Mouse (Mus musculus) ES-Bruce4 (cell line): ENCODE measurements around the gene Pla2g4a. TPM values are rescaled to one million over a fixed set of nuclear protein-coding genes. Genes with fewer than 3 reads are reported as not detected.

Experiments used
- H3K27ac ChIP-seq: 2 replicates; pipeline ENCODE4 v1.5.1; 2012; ENCODE audit warnings: low read length, inconsistent platforms; ENCODE audit not compliant: insufficient read depth
- H3K27me3 ChIP-seq: 2 replicates; pipeline ENCODE4 v1.6.1; 2012; ENCODE audit warnings: mild to moderate bottlenecking, low read length, inconsistent platforms; ENCODE audit not compliant: control insufficient read depth, poor library complexity, insufficient read depth, severe bottlenecking
- H3K36me3 ChIP-seq: 2 replicates; pipeline ENCODE4 v1.6.1; 2012; ENCODE audit warnings: inconsistent platforms, mild to moderate bottlenecking, low read length, moderate library complexity; ENCODE audit not compliant: control insufficient read depth, poor library complexity, insufficient read depth, severe bottlenecking
- H3K4me1 ChIP-seq: one replicate; pipeline ENCODE4 v1.8.1; 2011; ENCODE audit warnings: low read length; ENCODE audit not compliant: control insufficient read depth, insufficient read depth
- H3K4me3 ChIP-seq: 2 replicates; pipeline ENCODE4 v1.5.1; 2011; ENCODE audit warnings: low read depth, mild to moderate bottlenecking, low read length
- H3K9ac ChIP-seq: 2 replicates; pipeline ENCODE4 v1.6.1; 2012; ENCODE audit warnings: low read depth, mild to moderate bottlenecking, inconsistent platforms; ENCODE audit not compliant: poor library complexity, severe bottlenecking
- H3K9me3 ChIP-seq: replicated peaks from 2 replicates; pipeline ENCODE4 v1.6.1; 2012; ENCODE audit warnings: mild to moderate bottlenecking, low read length, inconsistent platforms; ENCODE audit not compliant: control insufficient read depth, poor library complexity, insufficient read depth, severe bottlenecking
- CTCF ChIP-seq: IDR thresholded peaks from one replicate; pipeline ENCODE4 v1.8.1; 2011; ENCODE audit warnings: low read depth, low read length
- EP300 ChIP-seq: IDR thresholded peaks from 2 replicates; pipeline ENCODE4 v1.6.1; 2011; ENCODE audit warnings: low read depth, low read length; ENCODE audit not compliant: insufficient read depth
- POLR2A ChIP-seq: IDR thresholded peaks from one replicate; pipeline ENCODE4 v1.8.1; 2011; ENCODE audit warnings: low read length; ENCODE audit not compliant: insufficient read depth
- polyA plus RNA-seq: library from polyadenylated mRNA; stranded (reverse); fragments of >200 nt; gene quantifications from 2 replicates; pipeline ENCODE4 v1.2.4, GENCODE M21; 2011; ENCODE audit warnings: low read depth; ENCODE audit not compliant: missing spikeins, insufficient read depth, insufficient read length

Pla2g4a gene
- polyA plus RNA-seq, 1 experiment = 5.7 TPM

DNA sequence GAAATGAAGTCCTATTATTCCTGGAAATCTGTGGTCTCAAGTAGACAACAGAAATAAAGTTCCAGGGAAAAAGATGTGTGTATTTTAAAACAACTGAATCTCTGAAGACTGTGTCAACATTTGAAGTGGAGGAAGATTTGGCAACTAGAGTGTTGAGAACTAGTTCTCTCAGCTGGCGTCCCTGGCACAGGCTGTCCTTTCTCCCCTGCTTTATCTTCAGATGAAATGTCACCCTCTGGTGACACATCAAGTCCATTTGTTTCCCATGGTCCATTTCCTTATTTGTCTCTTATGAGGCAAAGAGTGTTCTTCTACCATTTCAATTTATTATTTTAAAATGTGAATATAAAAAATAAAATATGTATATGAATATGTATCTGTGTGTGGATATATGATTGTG, 89.5 kb downstream of the Pla2g4a start:
- H3K9me3 ChIP-seq = no peaks in the 10 kb centered on the region
- H3K27ac ChIP-seq = no peak overlapping the region
- no peaks in the 10 kb centered on the region for H3K36me3 ChIP-seq
- H3K4me1 ChIP-seq = no peaks in the 10 kb centered on the region
- no peaks in the 10 kb centered on the region for H3K27me3 ChIP-seq
- TF ChIP-seq EP300 (no peak), POLR2A (no peak), CTCF (no peak)
- H3K4me3 ChIP-seq = no peak overlapping the region
- H3K9ac ChIP-seq = no peak overlapping the region

DNA sequence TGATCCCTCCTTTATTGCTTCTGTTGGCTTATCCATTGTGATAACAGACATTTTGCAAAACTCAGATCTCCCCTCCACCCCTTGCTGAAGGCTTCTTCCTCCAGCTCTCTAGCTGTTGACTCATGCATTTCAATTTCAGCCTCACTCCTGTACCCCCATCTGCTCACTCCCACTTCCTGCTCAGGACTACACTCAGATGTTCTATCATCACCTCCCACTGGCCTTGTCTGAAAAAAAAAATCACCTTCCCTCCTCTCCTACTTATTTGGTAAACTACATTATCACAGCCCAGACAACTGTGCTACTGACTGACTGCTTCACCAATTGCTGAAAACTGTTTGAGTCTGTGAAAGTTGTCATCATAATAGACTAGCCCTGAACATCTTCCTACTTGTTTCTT, 93.8 kb downstream of the Pla2g4a start:
- Histone ChIP-seq H3K27ac (no peak overlapping the region), H3K36me3 (no peaks in the 10 kb centered on the region), H3K4me3 (no peak overlapping the region), H3K9ac (no peak overlapping the region), H3K9me3 (no peaks in the 10 kb centered on the region), H3K4me1 (no peaks in the 10 kb centered on the region), H3K27me3 (no peaks in the 10 kb centered on the region)
- no peak for TF ChIP-seq EP300
- TF ChIP-seq POLR2A = no peak
- TF ChIP-seq CTCF = no peak

DNA sequence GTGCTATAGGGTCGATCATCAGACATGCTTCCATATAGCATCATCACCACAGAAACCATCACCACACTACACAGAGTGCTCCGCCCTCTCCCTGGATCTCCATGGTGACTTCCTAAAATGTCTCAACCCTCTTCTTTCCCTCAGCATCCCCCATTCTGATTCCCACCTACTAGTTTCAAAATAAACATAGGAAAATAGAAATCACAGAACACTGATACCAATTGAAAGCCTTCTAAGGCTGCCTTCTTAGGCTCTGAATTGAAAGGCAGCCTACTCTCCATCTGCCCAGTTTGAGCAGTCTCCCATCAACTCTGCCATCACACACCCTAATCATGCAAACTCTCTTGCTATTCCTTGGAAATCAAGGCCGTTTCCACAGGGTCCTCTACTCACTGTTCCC, 94.9 kb downstream of the Pla2g4a start:
- no peaks in the 10 kb centered on the region for H3K4me1 ChIP-seq
- no peak overlapping the region for H3K4me3 ChIP-seq
- no peak overlapping the region for H3K9ac ChIP-seq
- H3K27ac ChIP-seq = no peak overlapping the region
- H3K9me3 ChIP-seq = no peaks in the 10 kb centered on the region
- no peaks in the 10 kb centered on the region for H3K27me3 ChIP-seq
- TF ChIP-seq EP300 (no peak), POLR2A (no peak), CTCF (no peak)
- H3K36me3 ChIP-seq = no peaks in the 10 kb centered on the region

DNA sequence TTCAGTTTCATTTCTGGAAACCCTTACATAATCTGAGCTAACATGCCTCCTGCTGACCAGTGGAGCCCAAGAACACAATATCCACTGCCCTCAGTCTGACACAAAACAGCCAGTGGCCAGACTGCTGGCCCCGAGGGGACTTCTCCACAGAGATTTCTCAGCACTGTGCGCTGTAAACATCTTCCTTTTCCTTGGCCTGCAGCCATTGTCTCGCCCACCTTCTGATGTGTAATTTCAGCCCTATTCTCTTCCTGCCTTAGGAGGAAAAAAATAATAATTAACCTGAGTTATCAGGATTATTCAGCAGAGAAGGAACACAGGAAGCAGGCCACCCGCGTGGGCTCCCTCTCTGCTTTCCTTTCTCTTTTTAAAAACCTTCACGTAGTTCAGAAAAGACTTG, 98.3 kb downstream of the Pla2g4a start:
- H3K4me1 ChIP-seq = no peaks in the 10 kb centered on the region
- H3K9ac ChIP-seq = no peak overlapping the region
- no peak overlapping the region for H3K4me3 ChIP-seq
- TF ChIP-seq POLR2A = no peak
- no peak for TF ChIP-seq EP300
- TF ChIP-seq CTCF = no peak
- no peaks in the 10 kb centered on the region for H3K9me3 ChIP-seq
- H3K27me3 ChIP-seq = no peaks in the 10 kb centered on the region
- H3K36me3 ChIP-seq = no peaks in the 10 kb centered on the region
- no peak overlapping the region for H3K27ac ChIP-seq

DNA sequence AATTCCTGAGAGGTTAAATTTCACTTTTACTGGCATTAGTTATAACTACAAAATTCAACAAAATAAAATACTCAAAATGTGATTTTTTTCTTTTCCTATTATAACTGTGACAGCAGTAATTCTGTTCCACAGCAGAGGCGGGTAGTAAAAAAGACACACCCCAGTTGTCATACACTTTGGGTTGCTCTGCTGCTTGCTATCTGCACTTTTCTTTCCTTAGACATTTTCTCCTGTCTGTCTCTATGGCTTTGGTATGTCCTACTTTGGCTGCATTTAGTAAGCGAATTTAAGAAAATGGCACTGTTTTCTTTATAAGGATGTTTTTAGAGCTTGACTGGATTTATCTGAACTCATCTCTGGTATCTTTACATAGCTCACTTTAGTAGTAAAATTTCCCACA, 98.9 kb downstream of the Pla2g4a start:
- no peak overlapping the region for H3K9ac ChIP-seq
- H3K4me3 ChIP-seq = no peak overlapping the region
- H3K27ac ChIP-seq = no peak overlapping the region
- H3K9me3 ChIP-seq = no peaks in the 10 kb centered on the region
- TF ChIP-seq POLR2A = no peak
- no peak for TF ChIP-seq CTCF
- TF ChIP-seq EP300 = no peak
- H3K4me1 ChIP-seq = no peaks in the 10 kb centered on the region
- H3K36me3 ChIP-seq = no peaks in the 10 kb centered on the region
- H3K27me3 ChIP-seq = no peaks in the 10 kb centered on the region

DNA sequence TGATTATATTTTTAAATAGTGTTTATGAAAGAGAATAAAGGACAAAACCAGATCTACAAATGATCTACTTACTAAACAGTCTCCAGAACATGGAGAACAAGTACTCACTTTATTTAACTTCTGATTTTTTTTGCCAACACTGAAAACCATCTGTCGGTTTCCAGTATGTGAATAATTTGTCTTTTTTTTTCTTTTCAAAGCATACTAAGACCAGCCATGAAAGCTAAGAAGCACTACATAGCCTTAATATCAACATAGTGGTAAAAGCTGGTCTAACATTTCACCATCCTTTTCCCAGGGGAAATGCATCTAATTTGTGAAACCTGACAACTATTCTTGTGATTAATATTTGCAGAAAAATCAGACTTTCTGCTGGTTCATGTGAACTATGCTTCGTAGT, 99.5 kb downstream of the Pla2g4a start:
- no peak overlapping the region for H3K9ac ChIP-seq
- no peak for TF ChIP-seq CTCF
- no peak for TF ChIP-seq EP300
- no peak for TF ChIP-seq POLR2A
- H3K9me3 ChIP-seq = no peaks in the 10 kb centered on the region
- H3K36me3 ChIP-seq = no peaks in the 10 kb centered on the region
- no peak overlapping the region for H3K27ac ChIP-seq
- no peaks in the 10 kb centered on the region for H3K4me1 ChIP-seq
- H3K27me3 ChIP-seq = no peaks in the 10 kb centered on the region
- no peak overlapping the region for H3K4me3 ChIP-seq
